Mouse (Mus musculus): Measurements from ENCODE around the gene Pde12. TPM values are rescaled to one million over a fixed set of nuclear protein-coding genes. Genes with fewer than 3 reads are reported as not detected.
A peak's percentile ranks its signal among the peaks of the same experiment; 100 is the strongest.

Gene Pde12
- polyA plus RNA-seq, 1 experiment from 2014 or later, result 15.1 TPM

- DNase-seq (ENCODE audit: low spot score), result peak; percentile 96
- no peaks in the 10 kb centered on the region for H3K36me3 ChIP-seq (ENCODE audit: control insufficient read depth, insufficient read depth, low read length)
- H3K4me2 ChIP-seq, result peak within 1 kb of the TSS; percentile 67
- H3K4me1 ChIP-seq (replicated peaks; ENCODE audit: control insufficient read depth, insufficient read depth, low read length), result peaks cover 8% of the 10 kb centered on the region; the same call in 1 of the 2 replicates
- peak within 1 kb of the TSS; percentile 88 for H3K27ac ChIP-seq (ENCODE audit: low read depth, low read length)
- ATAC-seq (replicated peaks; ENCODE audit: low FRiP score), result peak; percentile 98
- H3K9me3 ChIP-seq (ENCODE audit: control insufficient read depth, low read length), result no peaks in the 10 kb centered on the region
- H3K9ac ChIP-seq (ENCODE audit: low read depth, low read length), result peak within 1 kb of the TSS; percentile 80
- peak within 1 kb of the TSS; percentile 77 for H3K4me3 ChIP-seq (ENCODE audit: low read depth, low read length)
- under 1% methylated on average over 83 of the region's 83 CpGs for WGBS
- H3K27me3 ChIP-seq (replicated peaks; ENCODE audit: control insufficient read depth, insufficient read depth, low read length), result no peaks in the 10 kb centered on the region
Measured at GRCm38 (mm10) chr14:26637851-26638707, 31.6 kb downstream of the Pde12 start, which contains the start of gene Arf4. Arf4 (plus strand) TSS chr14:26638074.

GRCm38 (mm10) chr14:26637025-26637850 is 32.4 kb downstream of the Pde12 start:
- H3K9me3 ChIP-seq (ENCODE audit: control insufficient read depth, low read length), result no peaks in the 10 kb centered on the region
- H3K4me2 ChIP-seq, result peak overlapping the region; percentile 67
- H3K36me3 ChIP-seq (ENCODE audit: control insufficient read depth, insufficient read depth, low read length), result no peaks in the 10 kb centered on the region
- H3K27ac ChIP-seq (ENCODE audit: low read depth, low read length), result peak overlapping the region; percentile 88
- H3K4me1 ChIP-seq (replicated peaks; ENCODE audit: control insufficient read depth, insufficient read depth, low read length), result peaks cover 8% of the 10 kb centered on the region; the same call in 1 of the 2 replicates
- DNase-seq (ENCODE audit: low spot score) (no peak), ATAC-seq (replicated peaks; ENCODE audit: low FRiP score) (peak; percentile 18; the same call in 1 of the 2 replicates)
- H3K27me3 ChIP-seq (replicated peaks; ENCODE audit: control insufficient read depth, insufficient read depth, low read length), result no peaks in the 10 kb centered on the region
- peak overlapping the region; percentile 73 for H3K9ac ChIP-seq (ENCODE audit: low read depth, low read length)
- WGBS, result 28% methylated on average over 17 of the region's 17 CpGs
- peak overlapping the region; percentile 77 for H3K4me3 ChIP-seq (ENCODE audit: low read depth, low read length)

- Histone ChIP-seq H3K4me1 (replicated peaks; ENCODE audit: control insufficient read depth, insufficient read depth, low read length) (no peaks in the 10 kb centered on the region), H3K9me3 (ENCODE audit: control insufficient read depth, low read length) (no peaks in the 10 kb centered on the region), H3K4me3 (ENCODE audit: low read depth, low read length) (no peak overlapping the region), H3K27me3 (replicated peaks; ENCODE audit: control insufficient read depth, insufficient read depth, low read length) (no peaks in the 10 kb centered on the region), H3K36me3 (ENCODE audit: control insufficient read depth, insufficient read depth, low read length) (peaks cover 22% of the 10 kb centered on the region), H3K9ac (ENCODE audit: low read depth, low read length) (no peak overlapping the region), H3K4me2 (no peak overlapping the region), H3K27ac (ENCODE audit: low read depth, low read length) (no peak overlapping the region)
- ATAC-seq (replicated peaks; ENCODE audit: low FRiP score) (no peak), DNase-seq (ENCODE audit: low spot score) (no peak)
- WGBS, result 74% methylated on average over 5 of the region's 5 CpGs
Measured at GRCm38 (mm10) chr14:26626605-26627140, 43.0 kb downstream of the Pde12 start.

GRCm38 (mm10) chr14:26625301-26625700 is 44.4 kb downstream of the Pde12 start:
- H3K9ac ChIP-seq (ENCODE audit: low read depth, low read length), result no peak overlapping the region
- H3K27me3 ChIP-seq (replicated peaks; ENCODE audit: control insufficient read depth, insufficient read depth, low read length), result no peaks in the 10 kb centered on the region
- no peaks in the 10 kb centered on the region for H3K9me3 ChIP-seq (ENCODE audit: control insufficient read depth, low read length)
- H3K4me2 ChIP-seq, result no peak overlapping the region
- H3K36me3 ChIP-seq (ENCODE audit: control insufficient read depth, insufficient read depth, low read length), result peaks cover 20% of the 10 kb centered on the region
- no peak overlapping the region for H3K27ac ChIP-seq (ENCODE audit: low read depth, low read length)
- WGBS, result 87% methylated on average over 4 of the region's 4 CpGs
- DNase-seq (ENCODE audit: low spot score) (no peak), ATAC-seq (replicated peaks; ENCODE audit: low FRiP score) (no peak)
- no peak overlapping the region for H3K4me3 ChIP-seq (ENCODE audit: low read depth, low read length)
- no peaks in the 10 kb centered on the region for H3K4me1 ChIP-seq (replicated peaks; ENCODE audit: control insufficient read depth, insufficient read depth, low read length)

- Histone ChIP-seq H3K27me3 (replicated peaks; ENCODE audit: control insufficient read depth, insufficient read depth, low read length) (no peaks in the 10 kb centered on the region), H3K4me1 (replicated peaks; ENCODE audit: control insufficient read depth, insufficient read depth, low read length) (0 out of 2 replicates have a peak, but pooled peaks cover 2% of the 10 kb centered on the region), H3K9me3 (ENCODE audit: control insufficient read depth, low read length) (no peaks in the 10 kb centered on the region), H3K4me3 (ENCODE audit: low read depth, low read length) (no peak overlapping the region), H3K9ac (ENCODE audit: low read depth, low read length) (no peak overlapping the region), H3K4me2 (no peak overlapping the region), H3K27ac (ENCODE audit: low read depth, low read length) (no peak overlapping the region), H3K36me3 (ENCODE audit: control insufficient read depth, insufficient read depth, low read length) (peaks cover 19% of the 10 kb centered on the region; the same call in 1 of the 2 replicates)
- no peak for DNase-seq (ENCODE audit: low spot score)
- WGBS, result 78% methylated on average over 4 of the region's 4 CpGs
- ATAC-seq (replicated peaks; ENCODE audit: low FRiP score), result no peak
Measured at GRCm38 (mm10) chr14:26610689-26611088, 59.0 kb downstream of the Pde12 start.

Small RNAs within 50 kb of the gene (microRNA-seq; reads per million reads assigned to microRNA genes)
- 2.1 reads per million for gene Mir7672 (ENCODE audit: borderline number of aligned reads)

Other genes starting within 250 kb of the Pde12 start
- gene Slmap, start 135.0 kb downstream of the Pde12 start, polyA plus RNA-seq (2014; fragmentation: Nextera tagmentation; extraction: Ambion mirVana), result 27.5 and 28.4 TPM in 2 replicates
- 24.8 and 27.8 TPM in 2 replicates for gene Dennd6a, start 96.0 kb downstream of the Pde12 start, polyA plus RNA-seq (2014; fragmentation: Nextera tagmentation; extraction: Ambion mirVana)
- gene Arf4, start 31.8 kb downstream of the Pde12 start, polyA plus RNA-seq (2014; fragmentation: Nextera tagmentation; extraction: Ambion mirVana), result 347 and 363 TPM in 2 replicates
- 0.07 and 0.09 TPM in 2 replicates for gene Dnah12, start 23.4 kb upstream of the Pde12 start, polyA plus RNA-seq (2014; fragmentation: Nextera tagmentation; extraction: Ambion mirVana)
- not detected in 2 replicates for gene Asb14, start 224.7 kb upstream of the Pde12 start, polyA plus RNA-seq (2014; fragmentation: Nextera tagmentation; extraction: Ambion mirVana)

Data from liver, embryonic 11.5 days (tissue).